Mouse (Mus musculus): ENCODE results near the gene Gjd3.

Gene Gjd3

GRCm38 (mm10) chr11:98963191-98964021 is 19.4 kb downstream of the Gjd3 start:
- peak; percentile 68 for DNase-seq (ENCODE audit: low spot score)

GRCm38 (mm10) chr11:98962421-98963095 is 20.3 kb downstream of the Gjd3 start:
- peak; percentile 36 for DNase-seq (ENCODE audit: low spot score)

- no peak for DNase-seq (ENCODE audit: low spot score)
Measured at GRCm38 (mm10) chr11:98961766-98962165, 21.1 kb downstream of the Gjd3 start.

- no peak for DNase-seq (ENCODE audit: low spot score)
Measured at GRCm38 (mm10) chr11:98961051-98961592, 21.7 kb downstream of the Gjd3 start.

GRCm38 (mm10) chr11:98960313-98960906 is 22.4 kb downstream of the Gjd3 start:
- DNase-seq (ENCODE audit: low spot score), result peak; percentile 78

GRCm38 (mm10) chr11:98959437-98960312 is 23.1 kb downstream of the Gjd3 start:
- peak; percentile 82 for DNase-seq (ENCODE audit: low spot score)

GRCm38 (mm10) chr11:98956340-98956739 is 26.5 kb downstream of the Gjd3 start:
- DNase-seq (ENCODE audit: low spot score), result no peak

- DNase-seq (ENCODE audit: low spot score), result no peak
Measured at GRCm38 (mm10) chr11:98955707-98956235, 27.0 kb downstream of the Gjd3 start.

- peak; percentile 55 for DNase-seq (ENCODE audit: low spot score)
Measured at GRCm38 (mm10) chr11:98954801-98955706, 27.8 kb downstream of the Gjd3 start.

GRCm38 (mm10) chr11:98954373-98954772 is 28.4 kb downstream of the Gjd3 start:
- DNase-seq (ENCODE audit: low spot score), result peak; percentile 81

- peak; percentile 20 for DNase-seq (ENCODE audit: low spot score)
Measured at GRCm38 (mm10) chr11:98953835-98954320, 28.9 kb downstream of the Gjd3 start.

- DNase-seq (ENCODE audit: low spot score), result peak; percentile 49
Measured at GRCm38 (mm10) chr11:98953361-98953760, 29.5 kb downstream of the Gjd3 start.

- no peak for DNase-seq (ENCODE audit: low spot score)
Measured at GRCm38 (mm10) chr11:98952736-98953135, 30.1 kb downstream of the Gjd3 start.

GRCm38 (mm10) chr11:98952111-98952510 is 30.7 kb downstream of the Gjd3 start:
- no peak for DNase-seq (ENCODE audit: low spot score)

GRCm38 (mm10) chr11:98951026-98951906 is 31.6 kb downstream of the Gjd3 start:
- no peak for DNase-seq (ENCODE audit: low spot score)

- no peak for DNase-seq (ENCODE audit: low spot score)
Measured at GRCm38 (mm10) chr11:98950484-98950883, 32.3 kb downstream of the Gjd3 start.

- no peak for DNase-seq (ENCODE audit: low spot score)
Measured at GRCm38 (mm10) chr11:98949958-98950460, 32.8 kb downstream of the Gjd3 start.

GRCm38 (mm10) chr11:98949242-98949957 is 33.4 kb downstream of the Gjd3 start:
- no peak for DNase-seq (ENCODE audit: low spot score)
